Mouse (Mus musculus) heart, adult 2 months (tissue): Measurements from ENCODE around the gene Atic.

Experiments used
- EP300 ChIP-seq: fragments of 200-500 bp; IDR thresholded peaks from 2 replicates; pipeline ENCODE4 v1.6.1; 2011; ENCODE audit warnings: low read depth, low read length, control low read depth; ENCODE audit not compliant: insufficient read depth
- POLR2A ChIP-seq: fragments of 200-500 bp; IDR thresholded peaks from 2 replicates; pipeline ENCODE4 v1.6.1; 2011; ENCODE audit warnings: mild to moderate bottlenecking, low read depth, low read length, control low read depth; ENCODE audit not compliant: insufficient read depth

- TF ChIP-seq EP300, result no peak
- TF ChIP-seq POLR2A, result no peak
Measured at GRCm38 (mm10) chr1:71594268-71594667, 37.3 kb downstream of the Atic start.
